Mouse (Mus musculus) WW6 (cell line): Measurements from ENCODE around the gene 1700123O20Rik.

Experiments used
- DNase-seq: peaks from one replicate; pipeline ENCODE4 v3.0.0-alpha.2; 2013; ENCODE audit warnings: low read depth, low spot score

The 1700123O20Rik gene

GRCm38 (mm10) chr14:54678657-54679304 is 7.2 kb upstream of the 1700123O20Rik start:
- no peak for DNase-seq

GRCm38 (mm10) chr14:54682396-54682795 is 3.6 kb upstream of the 1700123O20Rik start:
- DNase-seq: no peak

GRCm38 (mm10) chr14:54685471-54685870 is 545 bp upstream of the 1700123O20Rik start:
- DNase-seq: no peak

GRCm38 (mm10) chr14:54686522-54687143 is 617 bp downstream of the 1700123O20Rik start, which contains the start of gene Acin1:
Acin1 (minus strand) TSS chr14:54686931.
- peak; percentile 78 for DNase-seq

DNA sequence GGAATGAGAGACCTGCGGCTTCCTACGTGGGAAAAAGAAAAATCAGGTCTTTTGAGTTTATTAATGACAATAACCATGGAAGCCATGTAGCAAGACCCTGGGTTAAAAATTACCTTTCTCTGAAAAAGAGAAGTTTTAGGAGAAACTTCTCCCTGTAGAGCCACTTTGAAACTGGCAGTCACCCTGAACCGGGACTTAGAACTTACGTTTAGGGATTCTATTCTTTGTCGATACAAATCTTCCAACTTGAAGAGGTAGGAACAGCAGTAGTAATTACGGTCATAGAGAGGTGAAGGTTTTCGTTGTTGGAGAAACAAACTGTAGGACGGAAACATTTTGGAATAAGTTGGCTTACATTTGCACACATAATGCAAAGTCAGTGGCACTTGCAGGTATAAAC is 1.2 kb downstream of the 1700123O20Rik start:
- DNase-seq: no peak

- DNase-seq: no peak
These were observed 9.0 kb downstream of the 1700123O20Rik start for GRCm38 (mm10) chr14:54695042-54695441.

DNA sequence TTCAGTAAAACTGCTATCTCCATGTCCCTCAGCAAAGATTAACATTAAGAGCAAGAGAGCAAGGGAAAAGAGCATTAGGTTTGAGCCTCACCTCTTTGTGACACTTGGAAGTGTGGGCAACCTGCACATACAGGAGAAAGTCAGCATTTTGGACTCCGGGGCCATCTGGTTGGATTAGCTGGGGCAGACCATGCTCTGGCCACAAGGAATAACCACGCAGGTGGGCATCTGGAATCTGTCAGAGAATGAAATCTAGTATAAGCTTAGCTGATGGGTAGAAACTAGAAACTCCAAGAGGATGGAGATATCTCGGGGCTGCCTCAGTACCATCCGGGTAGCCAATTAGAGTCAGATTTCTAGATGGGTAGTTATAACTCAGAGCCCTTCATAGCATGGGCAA is 10.7 kb downstream of the 1700123O20Rik start:
- no peak for DNase-seq

DNA sequence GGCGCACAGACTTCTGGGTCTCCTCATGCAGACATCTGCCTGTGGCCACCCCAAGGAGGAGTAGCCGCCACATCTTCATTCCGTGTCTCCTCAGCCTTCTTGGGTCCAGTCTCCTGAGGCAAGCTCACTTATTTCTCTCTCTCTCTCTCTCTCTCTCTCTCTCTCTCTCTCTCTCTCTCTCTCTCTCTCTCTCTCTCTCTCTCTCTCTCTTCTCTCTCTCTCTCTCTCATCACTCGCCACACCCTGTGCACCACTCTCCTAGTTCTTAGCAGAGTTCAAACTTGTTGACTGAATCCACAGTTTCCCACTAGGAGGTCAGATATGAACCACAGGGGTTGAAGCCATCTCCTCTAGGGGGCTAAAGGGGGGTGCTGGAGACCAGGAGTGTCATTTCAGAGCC is 12.7 kb downstream of the 1700123O20Rik start, which contains the start of gene Gm29776:
Gene Gm29776, minus strand, starts transcription at position 101 of the 400 bp plus-strand sequence.
- DNase-seq: no peak

DNA sequence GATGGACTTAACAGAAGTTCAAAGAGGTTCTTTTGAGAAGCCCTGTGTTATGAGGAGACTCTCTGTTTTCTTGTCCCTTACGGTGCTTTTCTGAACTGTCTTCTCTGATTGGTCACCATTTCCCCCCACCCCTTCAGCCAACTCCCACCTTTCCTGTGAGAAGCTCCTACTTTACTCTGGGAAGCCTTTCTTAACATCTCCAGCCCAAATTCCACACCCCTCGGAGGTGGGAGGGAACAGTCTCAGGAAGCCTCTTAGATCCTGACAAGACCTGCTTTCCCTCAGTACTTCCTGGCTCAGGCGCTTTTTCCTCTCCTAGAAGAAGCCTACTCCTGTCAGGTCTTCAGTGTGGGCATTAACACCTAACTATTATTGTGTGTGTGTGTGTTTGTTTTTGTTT is 13.6 kb downstream of the 1700123O20Rik start:
- DNase-seq: no peak

- DNase-seq: peak; percentile 49
These were observed 15.3 kb downstream of the 1700123O20Rik start for GRCm38 (mm10) chr14:54701298-54701697.

DNA sequence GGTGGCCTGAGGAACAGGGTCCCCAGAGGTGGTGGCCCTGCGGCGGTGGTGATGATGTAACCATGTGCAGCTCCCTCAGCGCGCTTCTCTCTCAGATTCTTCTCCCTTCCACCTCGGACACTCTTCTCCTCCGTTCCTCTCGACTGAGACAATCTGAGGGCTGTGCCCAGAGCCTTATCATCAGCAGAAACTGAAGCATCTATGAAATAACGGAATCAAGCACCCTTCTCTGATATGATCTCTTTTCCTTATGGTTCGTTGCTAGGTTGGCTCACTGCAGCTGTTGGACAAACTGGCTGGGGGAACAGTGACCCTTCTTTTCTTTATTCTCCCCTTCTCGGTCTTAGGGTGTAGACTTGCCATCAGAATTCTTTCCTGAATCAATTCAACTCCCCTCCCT is 17.2 kb downstream of the 1700123O20Rik start:
- DNase-seq: no peak

- no peak for DNase-seq
These were observed 19.8 kb downstream of the 1700123O20Rik start for GRCm38 (mm10) chr14:54705844-54706243.

GRCm38 (mm10) chr14:54706589-54707320 is 20.7 kb downstream of the 1700123O20Rik start:
- no peak for DNase-seq

GRCm38 (mm10) chr14:54709054-54709453 is 23.0 kb downstream of the 1700123O20Rik start:
- DNase-seq: no peak

GRCm38 (mm10) chr14:54712074-54712473 is 26.1 kb downstream of the 1700123O20Rik start, which contains the start of gene Cebpe:
Cebpe (minus strand) TSS chr14:54712174.
- DNase-seq: no peak

GRCm38 (mm10) chr14:54712861-54713260 is 26.8 kb downstream of the 1700123O20Rik start:
- no peak for DNase-seq

GRCm38 (mm10) chr14:54714121-54714520 is 28.1 kb downstream of the 1700123O20Rik start:
- DNase-seq: peak; percentile 46

GRCm38 (mm10) chr14:54714617-54715081 is 28.6 kb downstream of the 1700123O20Rik start:
- no peak for DNase-seq

DNA sequence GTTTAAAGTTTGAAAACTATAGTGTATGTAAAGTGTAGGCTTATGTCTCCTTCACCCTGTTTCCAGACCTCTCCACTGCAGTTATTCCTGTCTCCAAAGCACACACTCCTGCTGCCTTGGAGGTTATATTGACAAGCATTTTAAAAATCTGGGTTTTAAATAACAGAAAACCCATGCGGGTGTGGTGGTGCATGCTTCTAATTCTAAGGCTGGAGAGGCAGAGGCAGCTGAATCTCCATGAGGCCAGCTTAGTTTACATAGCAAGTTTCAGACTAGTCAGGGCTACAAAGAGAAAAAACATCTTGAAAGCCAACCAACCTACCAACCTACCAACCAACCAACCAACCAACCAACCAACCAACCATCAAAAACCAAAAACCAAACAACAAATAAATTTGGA is 29.4 kb downstream of the 1700123O20Rik start:
- DNase-seq: no peak

DNA sequence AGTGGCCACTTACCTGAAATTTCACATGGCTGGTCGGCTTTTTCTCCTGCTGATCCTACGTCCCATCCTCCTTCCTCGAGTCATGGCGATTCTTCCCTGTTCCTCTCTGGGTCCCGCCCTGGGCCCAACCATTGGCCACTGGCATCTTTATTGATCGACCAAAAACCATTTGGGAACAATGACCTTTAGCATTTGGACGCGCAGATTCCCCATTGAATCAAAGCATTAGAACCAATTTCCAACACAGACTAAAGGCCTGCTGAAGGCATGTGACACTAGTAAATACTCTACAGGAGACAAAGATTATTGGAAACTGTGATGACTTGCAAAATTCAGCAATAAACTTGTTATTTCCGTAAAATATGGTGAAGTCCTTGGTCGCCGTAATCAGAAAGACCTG is 34.0 kb downstream of the 1700123O20Rik start:
- DNase-seq: no peak

DNA sequence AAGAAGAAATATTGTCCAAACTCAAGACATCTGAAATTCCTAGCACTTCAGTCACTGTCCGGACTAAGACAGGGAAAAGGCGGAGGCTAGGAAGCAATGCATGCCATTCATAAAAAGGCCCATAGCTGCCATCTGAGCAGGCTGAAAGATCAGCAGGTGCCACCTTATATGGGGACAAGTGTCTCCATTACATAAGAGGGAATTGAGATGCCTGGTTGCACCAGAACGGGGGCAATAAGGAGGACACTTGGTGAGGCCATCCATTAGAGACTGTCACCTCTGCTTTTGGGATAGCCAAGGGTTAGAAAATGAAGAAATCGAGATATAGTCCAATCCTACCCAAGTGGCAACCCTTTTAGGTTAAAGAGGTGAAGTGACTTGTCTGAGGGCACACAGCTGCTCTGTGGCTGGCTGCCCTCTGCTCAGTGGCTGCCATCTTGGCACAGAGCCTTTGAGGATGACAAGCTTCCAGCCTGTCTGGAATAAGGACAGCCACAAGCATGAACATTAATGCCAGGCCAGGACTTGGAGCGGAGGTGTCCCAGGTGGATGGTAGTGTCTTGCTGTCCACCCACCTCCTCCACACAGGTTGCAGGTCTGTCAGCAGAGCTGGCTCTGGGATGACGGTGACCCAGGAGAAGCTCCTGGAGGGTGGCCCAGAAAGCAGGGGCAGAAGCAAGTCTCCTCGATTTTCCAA is 34.8 kb downstream of the 1700123O20Rik start:
- no peak for DNase-seq

DNA sequence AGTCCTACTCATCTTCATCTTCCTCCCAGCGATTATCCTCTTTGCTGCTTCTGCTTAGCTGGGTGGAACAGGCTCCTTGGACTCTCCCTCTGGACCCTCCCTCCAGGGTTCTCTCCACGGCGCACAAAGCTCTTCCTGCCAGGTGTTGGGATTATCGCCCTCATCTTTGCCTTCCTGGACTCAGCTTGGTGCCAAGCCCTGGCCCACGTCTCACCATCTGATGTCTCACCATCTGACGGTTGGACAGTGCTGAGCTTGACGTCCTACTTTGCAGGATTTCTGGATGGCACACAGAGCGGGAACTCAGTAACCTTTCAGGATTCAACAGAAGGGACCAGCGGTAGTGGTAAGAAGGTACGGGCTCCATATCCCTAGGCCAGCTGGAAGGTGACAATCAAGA is 35.7 kb downstream of the 1700123O20Rik start:
- no peak for DNase-seq
